Mouse (Mus musculus) limb, embryonic 11.5 days (tissue): ENCODE results near the gene Rhd. TPM values are rescaled to one million over a fixed set of nuclear protein-coding genes. Genes with fewer than 3 reads are reported as not detected.

Source experiments
- ATAC-seq: fragments of 200-750 bp; cut with Nextera tagmentation; 2 replicates; pipeline ENCODE4 v1.8.0; 2017; ENCODE audit warnings: low read depth; ENCODE audit not compliant: insufficient number of reproducible peaks, low FRiP score, low TSS enrichment
- DNase-seq: peaks from one replicate; pipeline ENCODE4 v3.0.0-alpha.2; 2015; ENCODE audit warnings: low spot score
- H3K27ac ChIP-seq: fragments of 300-500 bp; sonication (generic); replicated peaks from 2 replicates; pipeline ENCODE4 v1.5.1; 2014; ENCODE audit warnings: low read depth, mild to moderate bottlenecking, low read length
- H3K27me3 ChIP-seq: fragments of 300-500 bp; sonication (generic); 2 replicates; pipeline ENCODE4 v1.6.1; 2014; ENCODE audit warnings: mild to moderate bottlenecking, low read length, mixed read lengths; ENCODE audit not compliant: control insufficient read depth, insufficient read depth
- H3K36me3 ChIP-seq: fragments of 300-500 bp; sonication (generic); 2 replicates; pipeline ENCODE4 v1.6.1; 2014; ENCODE audit warnings: mild to moderate bottlenecking, low read length, moderate library complexity, mixed read lengths; ENCODE audit not compliant: control insufficient read depth, insufficient read depth
- H3K4me1 ChIP-seq: fragments of 300-500 bp; sonication (generic); 2 replicates; pipeline ENCODE4 v1.6.1; 2014; ENCODE audit warnings: low read length, mixed read lengths; ENCODE audit not compliant: control insufficient read depth, insufficient read depth
- H3K4me2 ChIP-seq: fragments of 300-500 bp; sonication (generic); 2 replicates; pipeline ENCODE4 v1.6.1; 2014; ENCODE audit warnings: low read depth, mild to moderate bottlenecking, moderate library complexity; ENCODE audit not compliant: severe bottlenecking
- H3K4me3 ChIP-seq: fragments of 300-500 bp; sonication (generic); 2 replicates; pipeline ENCODE4 v1.5.1; 2014; ENCODE audit warnings: low read depth, low read length
- H3K9ac ChIP-seq: fragments of 300-500 bp; sonication (generic); 2 replicates; pipeline ENCODE4 v1.6.1; 2014; ENCODE audit warnings: mild to moderate bottlenecking, low read length
- H3K9me3 ChIP-seq: fragments of 300-500 bp; sonication (generic); 2 replicates; pipeline ENCODE4 v1.6.1; 2016; ENCODE audit warnings: low read length; ENCODE audit not compliant: control insufficient read depth
- WGBS: fragments of 180-500 bp; shearing (Covaris S2); extraction: QIAGEN DNeasy Blood & Tissue Kit; methylation state at CpG from one replicate; pipeline ENCODE4 v1.1.7; 2014; 5-methylcytosine and 5-hydroxymethylcytosine counted together
- polyA plus RNA-seq: library from polyadenylated mRNA; unstranded; fragments of >200 nt; fragmentation: Nextera tagmentation; extraction: Ambion mirVana; gene quantifications from 2 replicates; pipeline ENCODE4 v1.2.1, GENCODE M21; 2014

Gene Rhd
- polyA plus RNA-seq, 1 experiment from 2014 or later, result 14.8 TPM

GRCm38 (mm10) chr4:134922111-134922924 lies 58.0 kb downstream of the Rhd start:
- peak overlapping the region; percentile 73 for H3K9ac ChIP-seq
- no peaks in the 10 kb centered on the region for H3K27me3 ChIP-seq
- H3K4me1 ChIP-seq, result peaks cover 4% of the 10 kb centered on the region; the same call in 1 of the 2 replicates
- DNase-seq (no peak), ATAC-seq (no peak)
- H3K9me3 ChIP-seq, result no peaks in the 10 kb centered on the region
- H3K4me3 ChIP-seq, result peak overlapping the region; percentile 99; the same call in 1 of the 2 replicates
- 58% methylated on average over 10 of the region's 10 CpGs for WGBS
- peak overlapping the region; percentile 87 for H3K4me2 ChIP-seq
- H3K36me3 ChIP-seq, result peaks cover 10% of the 10 kb centered on the region; the same call in 1 of the 2 replicates
- peak overlapping the region; percentile 70; the same call in 1 of the 2 replicates for H3K27ac ChIP-seq

- peak overlapping the region; percentile 73 for H3K9ac ChIP-seq
- peaks cover 13% of the 10 kb centered on the region for H3K36me3 ChIP-seq
- H3K4me3 ChIP-seq, result peak overlapping the region; percentile 99
- H3K27me3 ChIP-seq, result no peaks in the 10 kb centered on the region
- 2% methylated on average over 13 of the region's 13 CpGs for WGBS
- DNase-seq, result peak; percentile 79
- H3K4me2 ChIP-seq, result peak overlapping the region; percentile 87
- H3K9me3 ChIP-seq, result no peaks in the 10 kb centered on the region
- H3K4me1 ChIP-seq, result peaks cover 4% of the 10 kb centered on the region; the same call in 1 of the 2 replicates
- peak; percentile 74 for ATAC-seq
- H3K27ac ChIP-seq, result peak overlapping the region; percentile 70
Measured at GRCm38 (mm10) chr4:134922925-134923244, 58.5 kb downstream of the Rhd start.

- ATAC-seq (peak; percentile 86), DNase-seq (peak; percentile 98)
- Histone ChIP-seq H3K27me3 (no peaks in the 10 kb centered on the region), H3K4me3 (peak within 1 kb of the TSS; percentile 99), H3K4me2 (peak within 1 kb of the TSS; percentile 87), H3K9ac (peak within 1 kb of the TSS; percentile 95), H3K9me3 (no peaks in the 10 kb centered on the region), H3K27ac (peak within 1 kb of the TSS; percentile 88), H3K36me3 (peaks cover 14% of the 10 kb centered on the region), H3K4me1 (peaks cover 4% of the 10 kb centered on the region; the same call in 1 of the 2 replicates)
- WGBS, result under 1% methylated on average over 64 of the region's 64 CpGs
Measured at GRCm38 (mm10) chr4:134923258-134924018, 59.1 kb downstream of the Rhd start, which contains the start of gene Rsrp1. Rsrp1 (plus strand) TSS chr4:134923592.

- peaks cover 4% of the 10 kb centered on the region; the same call in 1 of the 2 replicates for H3K4me1 ChIP-seq
- H3K4me3 ChIP-seq, result peak overlapping the region; percentile 99
- H3K27me3 ChIP-seq, result no peaks in the 10 kb centered on the region
- DNase-seq (peak; percentile 63), ATAC-seq (0 out of 2 replicates have a peak, but pooled peaks have one; percentile 7)
- H3K27ac ChIP-seq, result peak overlapping the region; percentile 88
- peak overlapping the region; percentile 95 for H3K9ac ChIP-seq
- H3K36me3 ChIP-seq, result peaks cover 14% of the 10 kb centered on the region
- peak overlapping the region; percentile 87 for H3K4me2 ChIP-seq
- no peaks in the 10 kb centered on the region for H3K9me3 ChIP-seq
- under 1% methylated on average over 75 of the region's 75 CpGs for WGBS
Measured at GRCm38 (mm10) chr4:134924019-134924741, 59.8 kb downstream of the Rhd start.

GRCm38 (mm10) chr4:134925206-134925605 lies 60.9 kb downstream of the Rhd start:
- peaks cover 14% of the 10 kb centered on the region for H3K36me3 ChIP-seq
- DNase-seq (no peak), ATAC-seq (no peak)
- peak overlapping the region; percentile 5; the same call in 1 of the 2 replicates for H3K4me3 ChIP-seq
- H3K27ac ChIP-seq, result no peak overlapping the region
- H3K9ac ChIP-seq, result no peak overlapping the region
- WGBS, result 84% methylated on average over 8 of the region's 8 CpGs
- peak overlapping the region; percentile 39; the same call in 1 of the 2 replicates for H3K4me2 ChIP-seq
- H3K27me3 ChIP-seq, result no peaks in the 10 kb centered on the region
- H3K9me3 ChIP-seq, result no peaks in the 10 kb centered on the region
- peaks cover 4% of the 10 kb centered on the region; the same call in 1 of the 2 replicates for H3K4me1 ChIP-seq

- Histone ChIP-seq H3K4me1 (peaks cover 4% of the 10 kb centered on the region; the same call in 1 of the 2 replicates), H3K27ac (no peak overlapping the region), H3K4me3 (no peak overlapping the region), H3K27me3 (no peaks in the 10 kb centered on the region), H3K9ac (no peak overlapping the region), H3K9me3 (no peaks in the 10 kb centered on the region), H3K4me2 (no peak overlapping the region), H3K36me3 (peaks cover 14% of the 10 kb centered on the region)
- DNase-seq, result no peak
- no peak for ATAC-seq
- 70% methylated on average over 5 of the region's 5 CpGs for WGBS
Measured at GRCm38 (mm10) chr4:134927815-134928463, 63.6 kb downstream of the Rhd start.

- Histone ChIP-seq H3K4me2 (no peak overlapping the region), H3K27ac (no peak overlapping the region), H3K9ac (no peak overlapping the region), H3K4me1 (peaks cover 4% of the 10 kb centered on the region; the same call in 1 of the 2 replicates), H3K4me3 (no peak overlapping the region), H3K27me3 (no peaks in the 10 kb centered on the region), H3K36me3 (peaks cover 17% of the 10 kb centered on the region), H3K9me3 (no peaks in the 10 kb centered on the region)
- no peak for ATAC-seq
- no peak for DNase-seq
- WGBS, result 65% methylated on average over 1 of the region's 1 CpGs
Measured at GRCm38 (mm10) chr4:134928464-134928836, 64.1 kb downstream of the Rhd start.
